Mouse (Mus musculus) mouse trophoblast stem cell (cell line): ENCODE data around the gene 2310033P09Rik.
"Not testable (repeated sequence)": the region's sequence is repeated elsewhere in the genome, so short reads cannot be mapped to it uniquely, and the experiment has no call there.

Source experiments
- in situ Hi-C, 2 experiments: fragments of 300-500 bp; cut with MseI, MboI; formaldehyde crosslinking; loops; 2 replicates in 1 of 2; 3 replicates in 1 of 2; pipeline ENCODE4 v1.15.1; 2025

2310033P09Rik gene

GRCm38 (mm10) chr11:59196230-59196629 lies 11.9 kb upstream of the 2310033P09Rik start:
- in situ Hi-C loops, result no loop called here

GRCm38 (mm10) chr11:59201216-59202002 lies 6.7 kb upstream of the 2310033P09Rik start:
- in situ Hi-C loops, result no loop called here

DNA sequence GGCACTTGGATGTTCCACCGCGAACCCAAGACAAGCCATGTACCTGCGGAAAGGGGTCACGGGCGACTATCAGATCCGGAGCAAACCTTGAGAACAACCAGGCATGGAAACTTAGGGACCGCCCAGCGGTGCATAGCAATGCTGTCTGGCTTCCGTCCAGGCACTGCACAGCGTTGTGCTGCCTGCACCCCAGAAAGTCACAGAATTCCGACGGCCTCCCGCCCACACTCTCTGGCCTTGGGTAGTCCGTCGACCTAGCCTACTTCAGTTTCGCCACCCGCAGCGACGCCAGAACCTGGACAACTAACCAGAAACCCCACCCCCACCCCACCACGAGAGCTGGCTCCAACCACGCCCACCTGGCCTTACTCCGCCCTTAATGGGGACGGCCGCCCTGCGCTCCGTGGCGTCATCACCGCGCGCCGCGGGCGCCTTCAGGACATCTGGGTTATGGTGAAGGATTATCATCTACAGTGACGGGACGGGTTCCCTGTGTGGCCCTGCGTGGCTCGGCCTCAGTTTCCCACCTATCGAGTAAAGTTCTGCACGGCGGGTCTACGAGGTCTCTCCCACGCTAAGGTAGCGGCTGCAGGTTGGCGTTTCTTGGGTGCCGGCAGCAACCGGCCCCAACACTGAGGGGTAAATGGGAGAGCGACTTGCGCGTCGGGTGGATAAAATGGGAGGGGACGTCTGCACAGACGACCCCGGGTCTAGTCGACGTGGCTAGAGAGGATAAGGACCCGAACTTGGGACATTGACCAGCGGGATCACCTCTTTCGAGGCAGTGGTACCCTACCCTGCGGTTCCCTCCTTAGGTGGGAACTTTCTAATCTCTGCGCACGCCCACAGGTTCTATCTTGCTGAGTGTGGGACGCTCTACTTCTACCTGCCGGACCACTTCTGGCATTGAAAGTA lies 5.8 kb upstream of the 2310033P09Rik start, which contains the start of gene Mrpl55:
Mrpl55 (plus strand) TSS at position 406 of the 915 bp plus-strand sequence.
- in situ Hi-C loops, result no loop called here

DNA sequence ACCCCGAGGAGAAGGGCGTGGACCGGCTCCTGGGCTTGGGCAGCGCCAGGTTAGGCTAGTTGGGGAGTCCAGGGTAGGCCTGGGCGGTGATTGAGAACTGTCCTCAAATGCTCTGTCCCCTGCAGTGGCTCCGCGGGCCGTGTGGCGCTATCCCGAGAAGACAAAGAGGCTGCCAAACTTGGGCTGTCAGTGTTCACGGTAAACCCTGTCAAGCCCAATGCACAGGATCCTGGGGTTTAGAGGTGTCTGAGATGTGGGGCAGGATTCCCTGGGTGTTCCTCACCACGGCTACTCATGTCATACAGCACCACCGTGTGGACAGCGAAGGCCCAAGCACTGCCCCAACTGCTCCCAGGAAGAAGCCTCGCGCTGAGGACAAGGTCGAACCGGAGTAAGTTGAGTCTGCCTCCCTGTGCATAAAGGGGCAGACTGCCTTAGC lies 901 bp downstream of the 2310033P09Rik start:
- in situ Hi-C loops, result no loop called here

DNA sequence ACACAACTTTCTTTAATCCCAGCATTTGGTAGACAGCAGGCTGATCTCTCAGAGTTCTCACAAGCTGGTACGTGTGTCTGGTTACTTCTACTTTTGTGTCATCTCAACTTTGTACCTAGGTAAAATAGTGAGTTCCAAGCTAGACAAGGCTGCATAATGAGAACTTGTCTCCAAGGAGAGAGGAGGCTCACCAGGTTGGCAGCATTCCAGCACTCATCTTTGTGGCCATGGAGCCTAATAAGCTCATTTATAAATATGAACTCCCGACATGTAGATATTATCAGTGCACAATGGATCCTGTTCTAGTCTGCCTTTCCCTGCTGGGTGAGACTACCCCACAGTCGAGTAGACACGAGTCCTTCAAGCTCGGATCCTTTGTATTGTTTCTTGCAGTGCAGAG lies 1.5 kb downstream of the 2310033P09Rik start:
- in situ Hi-C loops, result no loop called here

- in situ Hi-C loops, result no loop called here
Measured at GRCm38 (mm10) chr11:59210020-59210419, 1.9 kb downstream of the 2310033P09Rik start.

GRCm38 (mm10) chr11:59211561-59211960 lies 3.4 kb downstream of the 2310033P09Rik start:
- in situ Hi-C loops, result not testable (repeated sequence)

DNA sequence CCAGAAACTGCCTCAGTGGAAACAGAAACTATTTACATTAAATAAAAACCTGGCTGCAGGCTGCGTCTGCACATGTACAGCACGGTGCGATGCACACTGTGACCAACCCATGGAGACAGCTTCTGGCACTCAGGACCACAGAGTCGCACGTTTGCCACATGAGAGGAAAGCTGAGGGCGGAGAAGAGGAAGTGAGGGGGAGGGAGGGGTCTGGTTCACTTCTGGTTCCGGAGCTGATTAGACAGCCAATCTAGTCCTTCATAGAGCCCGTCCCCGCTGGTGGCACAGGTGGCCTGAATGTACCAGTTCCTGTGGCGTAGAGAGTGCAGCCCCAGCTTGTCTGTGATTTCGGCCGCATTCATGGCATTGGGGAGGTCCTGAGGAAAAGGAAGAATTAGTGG lies 4.2 kb downstream of the 2310033P09Rik start:
- in situ Hi-C loops, result not testable (repeated sequence)

DNA sequence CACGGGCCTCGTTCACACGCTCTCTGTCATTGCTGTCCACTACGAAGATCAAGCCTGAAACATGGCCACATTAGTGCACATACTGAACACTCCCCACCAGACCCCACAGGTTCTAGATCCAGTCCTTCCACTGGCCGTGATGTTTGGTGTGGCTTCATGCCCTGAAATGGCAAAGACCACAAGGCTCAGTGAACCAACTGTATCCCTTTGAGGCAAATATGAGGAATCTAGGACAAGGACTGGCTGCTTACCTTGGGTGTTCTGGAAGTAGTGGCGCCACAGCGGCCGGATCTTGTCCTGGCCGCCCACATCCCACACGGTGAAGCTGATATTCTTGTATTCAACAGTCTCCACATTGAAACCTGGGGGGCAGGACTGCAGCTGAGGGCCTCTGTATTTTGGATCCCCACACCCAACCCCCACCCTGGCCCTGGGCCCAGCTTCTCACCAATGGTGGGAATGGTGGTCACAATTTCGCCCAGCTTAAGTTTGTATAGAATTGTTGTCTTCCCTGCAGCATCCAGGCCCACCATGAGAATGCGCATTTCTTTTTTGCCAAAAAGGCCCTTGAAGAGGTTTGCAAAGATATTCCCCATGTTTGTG lies 4.9 kb downstream of the 2310033P09Rik start:
- in situ Hi-C loops, result no loop called here

GRCm38 (mm10) chr11:59216955-59217354 lies 8.8 kb downstream of the 2310033P09Rik start:
- in situ Hi-C loops, result no loop called here

DNA sequence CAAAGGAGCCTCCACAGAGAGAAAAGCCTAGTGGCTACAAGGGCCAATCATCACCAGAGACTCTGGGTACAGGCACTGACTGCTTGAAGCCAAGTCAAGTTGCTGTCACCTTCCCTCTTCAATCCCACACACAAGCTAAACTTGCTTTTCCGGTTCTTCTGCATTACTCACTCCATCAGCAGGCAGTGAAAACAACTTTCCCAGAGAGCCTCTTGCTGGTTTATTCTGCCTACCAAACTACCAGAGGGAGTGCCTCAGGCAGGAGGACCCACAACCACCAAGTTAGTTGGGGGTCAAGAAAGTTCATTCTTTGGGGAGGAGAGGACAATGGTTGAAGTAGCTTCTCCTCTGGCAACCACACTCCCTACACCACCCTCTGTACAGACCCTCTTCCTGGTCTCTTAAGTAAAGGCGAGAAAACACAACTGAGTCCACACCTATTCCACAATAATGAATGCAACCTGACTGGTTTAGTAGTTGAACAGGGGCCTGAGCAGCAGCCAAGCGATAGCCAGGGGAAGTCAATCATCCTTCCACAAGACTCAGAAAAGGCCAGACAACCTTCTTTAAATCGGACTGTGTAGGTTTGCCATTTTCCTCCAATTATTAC lies 10.4 kb downstream of the 2310033P09Rik start:
- in situ Hi-C loops, result no loop called here

DNA sequence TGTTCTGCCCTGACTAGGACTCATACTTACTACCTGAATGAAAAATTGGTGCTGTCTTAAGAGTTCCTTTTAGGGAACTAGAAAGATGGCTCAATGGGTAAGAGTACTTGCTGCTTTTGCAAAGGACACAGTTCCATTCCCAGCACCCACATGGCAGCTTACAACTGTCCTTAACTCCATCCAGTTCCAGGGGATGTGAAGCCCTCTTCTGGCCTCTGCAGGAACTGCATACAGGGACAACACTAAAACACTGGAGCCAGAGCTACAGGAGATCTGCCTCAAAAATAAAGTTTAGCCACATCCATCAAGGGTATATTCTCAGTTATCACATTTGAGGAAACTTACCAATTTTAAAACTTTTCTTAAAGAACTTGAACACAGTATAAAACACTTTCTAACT lies 10.9 kb downstream of the 2310033P09Rik start:
- in situ Hi-C loops, result no loop called here

DNA sequence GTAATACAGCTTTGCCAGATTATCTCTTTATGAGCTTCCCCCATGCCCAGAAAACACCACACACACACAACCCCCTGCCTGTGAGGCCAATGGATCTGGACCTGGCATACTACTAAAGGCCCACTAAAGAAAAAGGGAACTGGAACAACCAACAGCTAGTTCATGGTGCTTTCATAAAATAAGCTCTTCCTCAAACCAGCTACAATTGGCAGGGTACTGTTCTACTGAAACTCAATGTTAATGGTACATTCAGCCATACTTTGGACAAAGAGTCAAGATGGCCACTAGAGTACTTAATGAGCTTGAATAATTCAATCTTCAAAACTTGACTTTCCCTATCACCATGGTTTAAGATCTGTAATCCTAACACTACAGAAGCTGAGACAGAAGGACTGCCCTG lies 13.5 kb downstream of the 2310033P09Rik start:
- in situ Hi-C loops, result no loop called here

DNA sequence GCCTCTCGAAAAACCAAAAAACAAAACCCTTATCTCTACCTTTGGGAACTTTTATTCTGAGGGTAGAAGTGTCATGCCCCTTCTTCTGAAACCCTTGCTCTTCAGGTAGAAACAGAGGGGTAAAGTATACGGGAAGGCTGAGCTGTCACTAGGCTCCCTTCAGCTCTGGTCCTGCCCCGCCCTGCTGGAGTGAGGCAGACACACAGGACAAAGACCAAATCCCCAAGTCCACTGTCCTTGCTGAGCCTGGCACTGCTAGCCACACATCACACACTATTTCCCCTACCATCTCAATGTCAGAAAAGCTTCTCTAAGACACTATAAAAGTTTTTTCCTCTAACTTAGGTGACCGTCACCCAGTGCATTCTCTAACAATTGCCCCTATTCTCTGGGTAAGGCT lies 14.2 kb downstream of the 2310033P09Rik start:
- in situ Hi-C loops, result no loop called here

GRCm38 (mm10) chr11:59224025-59224424 lies 15.9 kb downstream of the 2310033P09Rik start:
- in situ Hi-C loops, result no loop called here

- in situ Hi-C loops, result no loop called here
Measured at GRCm38 (mm10) chr11:59224470-59224869, 16.3 kb downstream of the 2310033P09Rik start.

DNA sequence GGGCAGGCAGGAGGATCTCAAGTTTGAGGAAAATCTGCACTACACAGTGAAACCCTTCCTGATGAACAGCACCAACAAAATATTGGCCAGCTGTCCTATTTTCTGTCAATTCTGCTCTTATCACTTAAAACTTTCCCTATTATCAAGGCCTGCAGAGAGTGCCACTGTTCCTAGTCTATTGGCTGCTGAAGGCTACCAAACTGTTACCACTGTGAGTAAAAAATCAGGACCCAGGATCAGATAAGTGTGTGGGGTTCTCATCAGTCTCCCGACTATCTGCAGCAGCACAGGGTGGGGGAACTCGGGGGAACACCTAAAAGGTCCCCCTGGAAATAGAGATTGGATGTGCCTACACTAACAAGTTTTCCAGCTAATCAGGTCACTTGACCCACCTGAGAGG lies 17.0 kb downstream of the 2310033P09Rik start:
- in situ Hi-C loops, result no loop called here

- in situ Hi-C loops, result no loop called here
Measured at GRCm38 (mm10) chr11:59226251-59226650, 18.1 kb downstream of the 2310033P09Rik start.

- in situ Hi-C loops, result no loop called here
Measured at GRCm38 (mm10) chr11:59226787-59227603, 18.9 kb downstream of the 2310033P09Rik start.

GRCm38 (mm10) chr11:59227604-59228121 lies 19.5 kb downstream of the 2310033P09Rik start:
- in situ Hi-C loops, result no loop called here
